Mouse (Mus musculus): ENCODE results near the gene Nemf. TPM values are rescaled to one million over a fixed set of nuclear protein-coding genes. Genes with fewer than 3 reads are reported as not detected.

Gene Nemf
- total and polyA plus RNA-seq, 3 experiments = 34.3 to 56.6 (median 44.9) TPM

DNA sequence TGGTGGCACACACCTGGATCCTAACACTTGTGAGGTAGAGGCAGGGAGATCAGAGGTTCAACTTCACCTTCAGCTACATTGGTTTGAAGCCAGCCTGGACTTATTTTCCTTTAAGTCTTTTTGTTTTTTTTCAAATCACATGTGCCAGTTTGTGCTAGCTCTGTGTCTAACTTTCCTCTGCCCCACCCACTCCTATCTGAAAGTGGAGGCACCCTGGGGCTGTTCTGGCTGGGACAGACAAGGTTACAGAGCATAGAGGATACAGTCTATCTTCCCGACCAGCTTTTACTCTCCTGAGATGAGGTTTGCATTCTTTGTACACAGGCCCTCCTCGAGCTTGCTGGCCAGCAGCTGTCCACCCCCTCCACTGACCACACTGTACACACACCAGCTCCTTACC lies 63.1 kb downstream of the Nemf start:
- no peak overlapping the region for H3K4me2 ChIP-seq (ENCODE audit: insufficient read depth, low read depth, poor library complexity, severe bottlenecking)
- peaks cover 0 to 4% of the 10 kb centered on the region in 2 experiments for H3K36me3 ChIP-seq (replicated peaks in 1 of 2; ENCODE audit: control insufficient read depth in 1 of 2, insufficient read depth in 1 of 2, low read length in 1 of 2)
- H3K9ac ChIP-seq (ENCODE audit: insufficient read depth, low read depth) = no peak overlapping the region
- TF ChIP-seq NELFE (IDR thresholded peaks at IDR 0.05; ENCODE audit: low read depth, low read length) (no peak), HCFC1 (IDR thresholded peaks at IDR 0.05; ENCODE audit: low read depth, low read length) (no peak), MAZ (IDR thresholded peaks at IDR 0.05; ENCODE audit: low read depth, low read length) (no peak), JUN (IDR thresholded peaks at IDR 0.05; ENCODE audit: insufficient read depth, low read depth, low read length) (no peak), E2F4 (IDR thresholded peaks at IDR 0.05; ENCODE audit: insufficient replicate concordance, low read depth, low read length) (no peak), ETS1 (conservative IDR thresholded peaks at IDR 0.05; ENCODE audit: low read depth, low read length) (no peak)
- H3K27ac ChIP-seq (ENCODE audit: insufficient read depth, low read depth) = no peak overlapping the region
- dilution Hi-C loops (cut with MboI; ENCODE audit: extremely low pct_ligation_motif_present, extremely low pct_unique_long_range_greater_than_20kb, low sequenced_read_pairs) (no loop called here), in situ Hi-C loops (cut with MboI; ENCODE audit: low pct_ligation_motif_present, low pct_unique_long_range_greater_than_20kb, low sequenced_read_pairs) (no loop called here)
- peaks cover 23 to 62% of the 10 kb centered on the region in 2 experiments for H3K4me1 ChIP-seq (ENCODE audit: control insufficient read depth in 1 of 2, insufficient read depth in 2 of 2)
- no peaks in the 10 kb centered on the region for H3K9me3 ChIP-seq (replicated peaks; ENCODE audit: low read length)
- H3K4me3 ChIP-seq (replicated peaks in 1 of 3; ENCODE audit: low read depth in 2 of 3, low read length in 2 of 3, poor library complexity in 1 of 3) = no peak overlapping the region
- DNase-seq (ENCODE audit: extremely low read depth) = no peak
- H3K27me3 ChIP-seq (replicated peaks) = no peaks in the 10 kb centered on the region
- H3K79me2 ChIP-seq (replicated peaks; ENCODE audit: control insufficient read depth, extremely low read depth, insufficient read depth, poor library complexity, severe bottlenecking) = peaks cover 18% of the 10 kb centered on the region

DNA sequence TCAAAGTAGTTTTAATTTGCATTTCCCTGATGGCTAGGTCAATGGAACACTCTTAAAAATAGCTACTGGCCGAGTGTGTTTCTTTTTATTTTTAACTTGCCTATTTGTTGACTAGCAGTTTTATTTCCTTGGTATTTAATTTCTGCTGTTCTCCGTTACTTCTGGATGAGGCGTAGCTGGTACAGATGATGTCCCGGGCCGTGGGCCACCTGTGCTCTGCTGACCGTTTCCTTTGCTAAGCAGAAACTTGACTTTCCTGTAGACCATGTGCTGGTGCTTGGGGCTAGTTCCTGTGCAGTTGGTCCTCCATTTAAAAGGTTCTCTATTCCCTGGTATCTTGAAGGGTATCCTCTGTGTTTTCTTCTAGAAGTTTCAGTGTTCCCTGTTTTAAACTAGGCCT lies 64.6 kb downstream of the Nemf start:
- H3K4me3 ChIP-seq (replicated peaks in 1 of 3; ENCODE audit: low read depth in 2 of 3, low read length in 2 of 3, poor library complexity in 1 of 3) = no peak overlapping the region
- H3K4me1 ChIP-seq (ENCODE audit: control insufficient read depth in 1 of 2, insufficient read depth in 2 of 2) = peaks cover 30 to 65% of the 10 kb centered on the region in 2 experiments
- no peak overlapping the region for H3K9ac ChIP-seq (ENCODE audit: insufficient read depth, low read depth)
- dilution Hi-C loops (cut with MboI; ENCODE audit: extremely low pct_ligation_motif_present, extremely low pct_unique_long_range_greater_than_20kb, low sequenced_read_pairs) (no loop called here), in situ Hi-C loops (cut with MboI; ENCODE audit: low pct_ligation_motif_present, low pct_unique_long_range_greater_than_20kb, low sequenced_read_pairs) (no loop called here)
- H3K36me3 ChIP-seq (replicated peaks in 1 of 2; ENCODE audit: control insufficient read depth in 1 of 2, insufficient read depth in 1 of 2, low read length in 1 of 2) = no peaks in the 10 kb centered on the region
- no peak overlapping the region for H3K27ac ChIP-seq (ENCODE audit: insufficient read depth, low read depth)
- no peaks in the 10 kb centered on the region for H3K27me3 ChIP-seq (replicated peaks)
- H3K4me2 ChIP-seq (ENCODE audit: insufficient read depth, low read depth, poor library complexity, severe bottlenecking) = no peak overlapping the region
- no peaks in the 10 kb centered on the region for H3K9me3 ChIP-seq (replicated peaks; ENCODE audit: low read length)
- DNase-seq (ENCODE audit: extremely low read depth) = no peak
- peaks cover 6% of the 10 kb centered on the region for H3K79me2 ChIP-seq (replicated peaks; ENCODE audit: control insufficient read depth, extremely low read depth, insufficient read depth, poor library complexity, severe bottlenecking)
- TF ChIP-seq CHD2 (IDR thresholded peaks at IDR 0.05; ENCODE audit: low read length) = no peak
- no peak for TF ChIP-seq E2F4 (IDR thresholded peaks at IDR 0.05; ENCODE audit: insufficient replicate concordance, low read depth, low read length)
- no peak for TF ChIP-seq USF1 (IDR thresholded peaks at IDR 0.05; ENCODE audit: low read depth, low read length)
- no peak for TF ChIP-seq MAZ (IDR thresholded peaks at IDR 0.05; ENCODE audit: low read depth, low read length)
- TF ChIP-seq CTCF (conservative IDR thresholded peaks at IDR 0.05 in 1 of 2, IDR thresholded peaks at IDR 0.05 in 1 of 2; ENCODE audit: low read depth in 2 of 2, low read length in 2 of 2) = no peak
- no peak for TF ChIP-seq IRF4 (IDR thresholded peaks at IDR 0.05; ENCODE audit: low read depth, low read length)
- TF ChIP-seq BHLHE40 (IDR thresholded peaks at IDR 0.05; ENCODE audit: low read depth, low read length) = no peak
- TF ChIP-seq TBP (conservative IDR thresholded peaks at IDR 0.05; ENCODE audit: low read depth, low read length) = no peak
- TF ChIP-seq ETS1 (conservative IDR thresholded peaks at IDR 0.05; ENCODE audit: low read depth, low read length) = no peak

- Histone ChIP-seq H3K9me3 (replicated peaks; ENCODE audit: low read length) (no peaks in the 10 kb centered on the region), H3K79me2 (replicated peaks; ENCODE audit: control insufficient read depth, extremely low read depth, insufficient read depth, poor library complexity, severe bottlenecking) (no peaks in the 10 kb centered on the region), H3K4me2 (ENCODE audit: insufficient read depth, low read depth, poor library complexity, severe bottlenecking) (peak overlapping the region; percentile 63), H3K36me3 (replicated peaks in 1 of 2; ENCODE audit: control insufficient read depth in 1 of 2, insufficient read depth in 1 of 2, low read length in 1 of 2) (no peaks in the 10 kb centered on the region), H3K4me3 (replicated peaks in 1 of 3; ENCODE audit: low read depth in 2 of 3, low read length in 2 of 3, poor library complexity in 1 of 3) (peak overlapping the region in 1 of 3 experiments; percentile 13), H3K9ac (ENCODE audit: insufficient read depth, low read depth) (0 out of 2 replicates have a peak overlapping the region, but pooled peaks have one; percentile 6), H3K27ac (ENCODE audit: insufficient read depth, low read depth) (0 out of 2 replicates have a peak overlapping the region, but pooled peaks have one; percentile 11), H3K4me1 (ENCODE audit: control insufficient read depth in 1 of 2, insufficient read depth in 2 of 2) (peaks cover 23 to 54% of the 10 kb centered on the region in 2 experiments), H3K27me3 (replicated peaks) (no peaks in the 10 kb centered on the region)
- peak; percentile 70 for DNase-seq (ENCODE audit: extremely low read depth)
- in situ Hi-C loops (cut with MboI; ENCODE audit: low pct_ligation_motif_present, low pct_unique_long_range_greater_than_20kb, low sequenced_read_pairs) = no loop called here
- dilution Hi-C loops (cut with MboI; ENCODE audit: extremely low pct_ligation_motif_present, extremely low pct_unique_long_range_greater_than_20kb, low sequenced_read_pairs) = no loop called here
- no peak for TF ChIP-seq USF2 (conservative IDR thresholded peaks at IDR 0.05; ENCODE audit: low read depth, low read length)
- TF ChIP-seq IRF4 (IDR thresholded peaks at IDR 0.05; ENCODE audit: low read depth, low read length) = peak; percentile 58
- no peak for TF ChIP-seq USF1 (IDR thresholded peaks at IDR 0.05; ENCODE audit: low read depth, low read length)
- TF ChIP-seq E2F4 (IDR thresholded peaks at IDR 0.05; ENCODE audit: insufficient replicate concordance, low read depth, low read length) = no peak
- peak; percentile 42; the same call in 1 of the 2 replicates for TF ChIP-seq TCF12 (IDR thresholded peaks at IDR 0.05; ENCODE audit: low read depth, low read length)
- no peak for TF ChIP-seq CHD2 (IDR thresholded peaks at IDR 0.05; ENCODE audit: low read length)
- TF ChIP-seq CTCF (conservative IDR thresholded peaks at IDR 0.05 in 1 of 2, IDR thresholded peaks at IDR 0.05 in 1 of 2; ENCODE audit: low read depth in 2 of 2, low read length in 2 of 2) = no peak
- TF ChIP-seq NRF1 (IDR thresholded peaks at IDR 0.05; ENCODE audit: low read depth, low read length) = no peak
- no peak for TF ChIP-seq RAD21 (IDR thresholded peaks at IDR 0.05; ENCODE audit: low read depth, low read length)
- no peak for TF ChIP-seq NELFE (IDR thresholded peaks at IDR 0.05; ENCODE audit: low read depth, low read length)
- TF ChIP-seq MYC (IDR thresholded peaks at IDR 0.05; ENCODE audit: low read depth, low read length) = no peak
- no peak for TF ChIP-seq POLR2AphosphoS2 (IDR thresholded peaks at IDR 0.05; ENCODE audit: low read depth, low read length)
- TF ChIP-seq ZNF384 (IDR thresholded peaks at IDR 0.05; ENCODE audit: low read depth, low read length) = peak; percentile 22; the same call in 1 of the 2 replicates
- TF ChIP-seq BHLHE40 (IDR thresholded peaks at IDR 0.05; ENCODE audit: low read depth, low read length) = peak; percentile 45
- peak; percentile 78 for TF ChIP-seq EP300 (IDR thresholded peaks at IDR 0.05; ENCODE audit: low read length)
- TF ChIP-seq UBTF (IDR thresholded peaks at IDR 0.05; ENCODE audit: low read depth, low read length) = no peak
- TF ChIP-seq RCOR1 (conservative IDR thresholded peaks at IDR 0.05; ENCODE audit: low read depth, low read length) = no peak
- no peak for TF ChIP-seq GABPA (IDR thresholded peaks at IDR 0.05; ENCODE audit: insufficient replicate concordance, low read depth, low read length)
Observed at GRCm38 (mm10) chr12:69288699-69289098, 68.3 kb downstream of the Nemf start.

Data from CH12.LX (cell line).